Mouse (Mus musculus): ENCODE results near the gene Kyat3.

DNA sequence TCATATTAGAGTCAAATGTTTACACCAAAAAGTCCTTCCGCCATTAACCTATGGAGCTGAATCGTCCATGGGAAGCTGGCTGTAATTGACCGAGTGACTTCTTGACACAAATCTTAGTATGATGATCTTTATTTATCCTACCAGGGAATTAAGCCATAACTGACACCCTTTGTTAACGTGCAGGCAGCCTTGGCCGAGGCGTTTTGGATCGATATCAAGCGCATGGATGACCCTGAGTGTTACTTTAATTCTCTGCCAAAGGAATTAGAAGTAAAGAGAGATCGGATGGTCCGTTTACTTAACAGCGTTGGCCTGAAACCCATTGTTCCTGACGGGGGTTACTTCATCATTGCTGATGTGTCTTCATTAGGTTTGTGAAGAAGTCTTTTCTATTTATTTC is 33.4 kb downstream of the Kyat3 start:
- TF ChIP-seq EP300 (optimal IDR thresholded peaks at IDR 0.05) (no peak), CTCF (IDR thresholded peaks at IDR 0.05; ENCODE audit: low read depth) (no peak)
